Mouse (Mus musculus): ENCODE measurements at regions not wholly inside any gene's neighbourhood (a gene's known extent, or its start where the extent isn't known, plus 50 kb on each side); places are given as distances from the start of the nearest gene placed in this dataset.

GRCm38 (mm10) chr1:92270486-92271058, 75.1 kb upstream of the Hdac4 start:
- no peaks in the 10 kb centered on the region for H3K9me3 ChIP-seq (replicated peaks)
- H3K27me3 ChIP-seq: no peaks in the 10 kb centered on the region
- H3K27ac ChIP-seq: no peak overlapping the region
- H3K4me1 ChIP-seq: peaks cover 10% of the 10 kb centered on the region
- H3K36me3 ChIP-seq: no peaks in the 10 kb centered on the region
- WGBS: 50% methylated on average over 6 of the region's 6 CpGs
- no peak overlapping the region for H3K4me2 ChIP-seq
- H3K9ac ChIP-seq: no peak overlapping the region
- no peak for ATAC-seq (replicated peaks; ENCODE audit: low FRiP score)
- H3K4me3 ChIP-seq (replicated peaks): no peak overlapping the region

- Histone ChIP-seq H3K36me3 (no peaks in the 10 kb centered on the region), H3K9ac (no peak overlapping the region), H3K27ac (no peak overlapping the region), H3K4me1 (peaks cover 10% of the 10 kb centered on the region), H3K9me3 (replicated peaks) (no peaks in the 10 kb centered on the region), H3K4me2 (no peak overlapping the region), H3K27me3 (no peaks in the 10 kb centered on the region), H3K4me3 (replicated peaks) (no peak overlapping the region)
- 53% methylated on average over 10 of the region's 10 CpGs for WGBS
- no peak for ATAC-seq (replicated peaks; ENCODE audit: low FRiP score)
These were observed 74.0 kb upstream of the Hdac4 start for GRCm38 (mm10) chr1:92269464-92269863.

GRCm38 (mm10) chr1:92264941-92265340, 69.4 kb upstream of the Hdac4 start:
- H3K9ac ChIP-seq: no peak overlapping the region
- H3K4me2 ChIP-seq: no peak overlapping the region
- H3K4me1 ChIP-seq: 0 out of 2 replicates have a peak, but pooled peaks cover 3% of the 10 kb centered on the region
- H3K27ac ChIP-seq: no peak overlapping the region
- H3K4me3 ChIP-seq (replicated peaks): no peak overlapping the region
- WGBS: 83% methylated on average over 4 of the region's 4 CpGs
- H3K9me3 ChIP-seq (replicated peaks): no peaks in the 10 kb centered on the region
- no peak for ATAC-seq (replicated peaks; ENCODE audit: low FRiP score)
- H3K36me3 ChIP-seq: no peaks in the 10 kb centered on the region
- H3K27me3 ChIP-seq: no peaks in the 10 kb centered on the region

GRCm38 (mm10) chr1:92259715-92260392, 64.4 kb upstream of the Hdac4 start:
- 58% methylated on average over 23 of the region's 23 CpGs for WGBS
- no peak overlapping the region for H3K4me2 ChIP-seq
- H3K9ac ChIP-seq: no peak overlapping the region
- H3K4me3 ChIP-seq (replicated peaks): no peak overlapping the region
- H3K27ac ChIP-seq: no peak overlapping the region
- no peaks in the 10 kb centered on the region for H3K9me3 ChIP-seq (replicated peaks)
- no peaks in the 10 kb centered on the region for H3K36me3 ChIP-seq
- H3K27me3 ChIP-seq: no peaks in the 10 kb centered on the region
- H3K4me1 ChIP-seq: no peaks in the 10 kb centered on the region
- no peak for ATAC-seq (replicated peaks; ENCODE audit: low FRiP score)

- Histone ChIP-seq H3K4me2 (no peak overlapping the region), H3K27me3 (no peaks in the 10 kb centered on the region), H3K27ac (no peak overlapping the region), H3K9me3 (replicated peaks) (no peaks in the 10 kb centered on the region), H3K36me3 (no peaks in the 10 kb centered on the region), H3K9ac (no peak overlapping the region), H3K4me1 (no peaks in the 10 kb centered on the region), H3K4me3 (replicated peaks) (no peak overlapping the region)
- ATAC-seq (replicated peaks; ENCODE audit: low FRiP score): no peak
These were observed 62.5 kb upstream of the Hdac4 start for GRCm38 (mm10) chr1:92258026-92258425.

- Histone ChIP-seq H3K27ac (no peak overlapping the region), H3K36me3 (no peaks in the 10 kb centered on the region), H3K4me1 (0 out of 2 replicates have a peak, but pooled peaks cover 4% of the 10 kb centered on the region), H3K9me3 (replicated peaks) (no peaks in the 10 kb centered on the region), H3K9ac (no peak overlapping the region), H3K4me2 (no peak overlapping the region), H3K27me3 (no peaks in the 10 kb centered on the region), H3K4me3 (replicated peaks) (no peak overlapping the region)
- ATAC-seq (replicated peaks; ENCODE audit: low FRiP score): no peak
- 55% methylated on average over 8 of the region's 8 CpGs for WGBS
These were observed 57.6 kb upstream of the Hdac4 start for GRCm38 (mm10) chr1:92253086-92253485.

- H3K9me3 ChIP-seq (replicated peaks): no peaks in the 10 kb centered on the region
- H3K36me3 ChIP-seq: no peaks in the 10 kb centered on the region
- 0 out of 2 replicates have a peak, but pooled peaks cover 4% of the 10 kb centered on the region for H3K4me1 ChIP-seq
- H3K27me3 ChIP-seq: no peaks in the 10 kb centered on the region
- H3K4me3 ChIP-seq (replicated peaks): no peak overlapping the region
- WGBS: 75% methylated on average over 10 of the region's 10 CpGs
- H3K27ac ChIP-seq: no peak overlapping the region
- H3K4me2 ChIP-seq: no peak overlapping the region
- no peak overlapping the region for H3K9ac ChIP-seq
- no peak; the same call in 1 of the 2 replicates for ATAC-seq (replicated peaks; ENCODE audit: low FRiP score)
These were observed 55.3 kb upstream of the Hdac4 start for GRCm38 (mm10) chr1:92250594-92251463.
